Mouse (Mus musculus): ENCODE results near the gene Arhgap21.

GRCm38 (mm10) chr2:20934406-20934805 is 34.3 kb downstream of the Arhgap21 start:
- TF ChIP-seq CTCF (IDR thresholded peaks at IDR 0.05; ENCODE audit: borderline replicate concordance, insufficient read depth, low read length) (no peak), POLR2A (IDR thresholded peaks at IDR 0.05; ENCODE audit: low read depth, low read length) (no peak)

All from embryonic fibroblast, embryonic 13.5 days (primary cell).